Mouse (Mus musculus) megakaryocyte, embryonic 14.5 days (primary cell): ENCODE measurements around the gene C1d. TPM values are rescaled to one million over a fixed set of nuclear protein-coding genes. Genes with fewer than 3 reads are reported as not detected.
A peak's percentile ranks its signal among the peaks of the same experiment; 100 is the strongest.

ENCODE experiments used
- H3K27me3 ChIP-seq: replicated peaks from 2 replicates; pipeline ENCODE3; 2012; ENCODE audit warnings: inconsistent platforms
- H3K36me3 ChIP-seq: replicated peaks from 2 replicates; pipeline ENCODE3; 2012; ENCODE audit warnings: low read length, inconsistent platforms, mixed read lengths
- H3K4me1 ChIP-seq: 2 replicates; pipeline ENCODE4 v1.6.1; 2012; ENCODE audit warnings: inconsistent platforms
- H3K4me3 ChIP-seq: replicated peaks from 2 replicates; pipeline ENCODE3; 2012; ENCODE audit warnings: moderate library complexity, mild to moderate bottlenecking, inconsistent platforms
- H3K9me3 ChIP-seq: 2 replicates; pipeline ENCODE4 v1.6.1; 2012; ENCODE audit warnings: inconsistent platforms
- FLI1 ChIP-seq: IDR thresholded peaks from 2 replicates; pipeline ENCODE4 v1.6.1; 2012; ENCODE audit warnings: low read length, inconsistent platforms, mixed read lengths
- GATA1 ChIP-seq: IDR thresholded peaks from 3 replicates; pipeline ENCODE4 v1.6.1; 2012; ENCODE audit warnings: mixed read lengths, low read length, inconsistent platforms, borderline replicate concordance
- polyA plus RNA-seq: library from polyadenylated mRNA; stranded (reverse); fragments of >175 nt; gene quantifications from 2 replicates; pipeline ENCODE4 v1.2.3, GENCODE M21; 2012; ENCODE audit warnings: low replicate concordance; ENCODE audit not compliant: insufficient read depth

The C1d gene
- polyA plus RNA-seq, 1 experiment: 2.2 TPM

DNA sequence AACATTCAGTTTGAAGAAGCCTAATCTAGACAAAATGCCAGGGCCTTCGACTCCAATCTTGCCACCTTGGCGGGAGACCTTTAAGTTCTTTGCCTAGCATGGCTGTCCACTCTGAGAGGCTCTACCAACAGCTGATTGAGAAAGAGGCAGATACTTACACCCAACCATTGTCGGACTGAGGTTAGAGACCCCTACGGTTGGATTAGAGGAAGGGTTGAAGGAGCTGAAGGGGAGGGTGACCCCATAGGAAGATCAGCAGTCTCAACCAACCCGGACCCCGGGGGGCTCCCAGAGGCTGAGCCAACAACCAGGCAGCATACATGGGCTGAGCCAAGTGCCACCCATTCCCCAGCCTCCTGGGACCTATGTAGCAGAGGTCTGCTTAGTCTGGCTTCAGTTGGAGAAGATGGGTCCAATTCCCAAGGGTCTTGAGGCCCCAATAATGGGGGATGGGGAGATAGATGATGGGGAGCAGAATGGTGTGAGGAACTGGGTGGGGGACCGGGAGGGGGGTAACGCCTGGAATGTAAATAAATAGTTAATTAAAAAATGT lies 490 bp upstream of the C1d start:
- Histone ChIP-seq H3K27me3 (no peaks in the 10 kb centered on the region), H3K9me3 (no peaks in the 10 kb centered on the region), H3K36me3 (peaks cover 4% of the 10 kb centered on the region), H3K4me3 (peak overlapping the region; percentile 95), H3K4me1 (peaks cover 29% of the 10 kb centered on the region)
- TF ChIP-seq FLI1: no peak
- no peak for TF ChIP-seq GATA1

DNA sequence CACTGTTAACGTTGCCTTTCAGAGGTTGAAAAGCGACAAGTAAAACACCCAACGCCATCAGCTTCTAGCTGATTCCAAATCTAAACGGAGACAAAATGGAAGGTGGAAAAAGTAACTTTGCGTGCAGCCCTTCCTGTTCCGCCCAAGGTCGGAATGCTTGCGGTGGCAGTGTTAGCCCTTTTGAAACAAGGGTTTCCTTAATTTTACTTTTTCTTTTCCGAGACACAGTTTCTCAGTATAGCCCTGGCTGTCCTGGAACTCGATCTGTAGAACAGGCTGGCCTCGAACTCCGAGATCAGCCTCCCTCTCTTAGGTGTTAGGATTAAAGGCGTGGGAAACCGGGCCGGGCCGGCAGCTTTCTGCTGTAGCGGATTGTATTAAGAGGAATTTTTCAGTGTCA lies 482 bp downstream of the C1d start:
- TF ChIP-seq GATA1: no peak
- H3K4me1 ChIP-seq: peaks cover 29% of the 10 kb centered on the region
- H3K36me3 ChIP-seq: peaks cover 12% of the 10 kb centered on the region
- peak overlapping the region; percentile 95 for H3K4me3 ChIP-seq
- H3K9me3 ChIP-seq: no peaks in the 10 kb centered on the region
- H3K27me3 ChIP-seq: no peaks in the 10 kb centered on the region

- Histone ChIP-seq H3K4me3 (no peak overlapping the region), H3K4me1 (peaks cover 25% of the 10 kb centered on the region), H3K9me3 (no peaks in the 10 kb centered on the region), H3K36me3 (peaks cover 56% of the 10 kb centered on the region), H3K27me3 (no peaks in the 10 kb centered on the region)
- TF ChIP-seq FLI1: no peak
- no peak for TF ChIP-seq GATA1
These were observed 9.8 kb downstream of the C1d start for GRCm38 (mm10) chr11:17267176-17267575.

DNA sequence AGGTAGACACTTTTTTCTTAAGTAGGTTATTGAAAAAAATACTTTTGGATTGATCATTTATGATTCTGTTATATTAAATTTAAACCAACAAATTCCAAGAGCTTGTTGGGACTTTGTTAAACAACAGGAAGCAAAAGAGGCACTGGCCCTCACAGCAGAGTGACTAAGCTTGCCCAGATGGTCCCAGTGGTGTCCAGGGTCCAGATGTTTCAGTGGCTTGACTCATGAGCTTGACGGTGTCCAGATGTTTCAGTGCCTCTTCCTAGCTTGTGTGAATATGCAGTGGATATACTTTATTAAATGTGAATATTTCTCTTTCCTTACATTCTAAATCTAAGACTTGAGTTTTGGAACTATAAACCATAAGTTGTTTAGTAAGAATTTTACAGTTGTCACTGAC lies 11.4 kb downstream of the C1d start:
- Histone ChIP-seq H3K27me3 (no peaks in the 10 kb centered on the region), H3K9me3 (no peaks in the 10 kb centered on the region), H3K4me1 (peaks cover 26% of the 10 kb centered on the region), H3K4me3 (no peak overlapping the region), H3K36me3 (peaks cover 42% of the 10 kb centered on the region)
- TF ChIP-seq FLI1 (no peak), GATA1 (no peak)

GRCm38 (mm10) chr11:17279959-17280358 lies 22.6 kb downstream of the C1d start:
- Histone ChIP-seq H3K4me1 (peaks cover 23% of the 10 kb centered on the region), H3K27me3 (peaks cover 4% of the 10 kb centered on the region), H3K36me3 (no peaks in the 10 kb centered on the region), H3K9me3 (no peaks in the 10 kb centered on the region), H3K4me3 (peak overlapping the region; percentile 7)
- no peak for TF ChIP-seq GATA1
- TF ChIP-seq FLI1: no peak

DNA sequence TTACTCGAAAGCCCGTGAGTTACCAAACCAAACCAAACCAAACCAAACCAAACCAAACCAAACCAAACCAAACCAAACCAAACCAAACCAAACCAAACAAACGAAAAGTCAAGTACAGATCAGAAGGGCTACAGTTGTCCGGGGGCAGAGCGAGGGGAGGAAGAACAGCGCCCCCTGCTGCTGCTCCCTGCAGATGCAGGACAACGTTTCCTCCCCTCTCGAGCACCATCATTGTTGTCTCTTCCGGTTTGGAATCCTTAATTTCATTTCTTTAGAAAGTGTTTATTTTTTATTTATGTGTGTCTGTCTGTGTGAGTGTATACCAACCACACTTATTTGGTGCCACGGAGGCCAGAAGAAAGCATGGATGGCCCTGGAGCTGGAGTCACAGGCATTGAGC lies 26.7 kb downstream of the C1d start:
- H3K4me3 ChIP-seq: peak overlapping the region; percentile 44
- TF ChIP-seq GATA1 (no peak), FLI1 (no peak)
- H3K27me3 ChIP-seq: no peaks in the 10 kb centered on the region
- no peaks in the 10 kb centered on the region for H3K9me3 ChIP-seq
- H3K36me3 ChIP-seq: no peaks in the 10 kb centered on the region
- peaks cover 18% of the 10 kb centered on the region for H3K4me1 ChIP-seq

DNA sequence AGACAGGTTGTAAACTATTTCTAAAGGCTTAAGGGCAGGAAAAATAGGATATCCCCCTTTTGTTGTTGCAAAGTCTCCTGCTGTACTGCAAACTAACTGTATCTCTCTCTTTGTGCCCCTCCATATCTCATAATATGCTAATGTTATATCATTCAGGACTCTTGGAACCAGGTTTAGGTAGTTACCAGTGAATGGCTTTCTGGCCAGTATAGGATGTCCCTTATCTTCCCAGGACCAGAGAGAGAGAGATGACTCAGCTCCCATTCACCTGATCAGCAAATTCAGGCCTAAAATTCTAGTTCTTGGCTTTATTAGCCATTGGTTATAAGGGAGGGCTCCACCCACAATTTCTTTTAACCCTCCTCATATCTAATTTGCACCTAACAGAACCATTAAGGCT lies 31.5 kb downstream of the C1d start:
- TF ChIP-seq GATA1 (no peak), FLI1 (no peak)
- H3K36me3 ChIP-seq: no peaks in the 10 kb centered on the region
- no peaks in the 10 kb centered on the region for H3K27me3 ChIP-seq

GRCm38 (mm10) chr11:17306007-17306891 lies 48.9 kb downstream of the C1d start:
- Histone ChIP-seq H3K4me3 (no peak overlapping the region), H3K36me3 (no peaks in the 10 kb centered on the region), H3K9me3 (no peaks in the 10 kb centered on the region), H3K4me1 (no peaks in the 10 kb centered on the region), H3K27me3 (no peaks in the 10 kb centered on the region)
- TF ChIP-seq GATA1 (no peak), FLI1 (no peak)

More for the DNA sequence above, 31.5 kb downstream of the C1d start:
- no peaks in the 10 kb centered on the region for H3K9me3 ChIP-seq
- peaks cover 9% of the 10 kb centered on the region; the same call in 1 of the 2 replicates for H3K4me1 ChIP-seq
- H3K4me3 ChIP-seq: no peak overlapping the region

DNA sequence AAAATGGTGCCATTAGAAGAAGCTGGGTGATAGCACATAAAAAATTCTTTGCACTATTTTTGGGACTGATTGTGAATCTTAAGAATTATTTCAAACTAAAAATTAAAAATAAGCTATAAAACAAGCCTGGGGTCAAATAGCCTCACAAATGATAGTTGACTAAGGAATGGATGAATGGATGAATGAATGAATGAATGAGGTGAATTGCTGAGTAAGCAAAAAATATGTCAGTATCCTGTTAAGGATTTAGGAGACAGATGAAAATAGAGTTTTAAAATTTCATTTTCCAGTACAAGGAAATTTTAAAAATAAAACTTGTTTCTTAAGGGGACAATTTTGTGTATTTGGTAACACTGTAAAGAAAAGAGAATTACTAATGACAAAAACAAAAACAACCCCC lies 50.1 kb downstream of the C1d start:
- TF ChIP-seq GATA1 (no peak), FLI1 (no peak)
- no peaks in the 10 kb centered on the region for H3K4me1 ChIP-seq
- H3K9me3 ChIP-seq: no peaks in the 10 kb centered on the region
- no peak overlapping the region for H3K4me3 ChIP-seq
- no peaks in the 10 kb centered on the region for H3K27me3 ChIP-seq
- no peaks in the 10 kb centered on the region for H3K36me3 ChIP-seq

Other genes with a start within 250 kb of the C1d start
- 0.21 TPM in 1 of 2 replicates, not detected in the other for gene Cnrip1, start 206.0 kb upstream of the C1d start, polyA plus RNA-seq
- 5.5 and 36.0 TPM in 2 replicates for gene Plek, start 205.2 kb upstream of the C1d start, polyA plus RNA-seq
- 18.6 and 92.9 TPM in 2 replicates for gene Ppp3r1, start 98.3 kb upstream of the C1d start, polyA plus RNA-seq
- gene Wdr92, start 75.5 kb upstream of the C1d start, polyA plus RNA-seq: 2.0 TPM in 1 of 2 replicates, not detected in the other
- 1.1 and 21.3 TPM in 2 replicates for gene Pno1, start 46.0 kb upstream of the C1d start, polyA plus RNA-seq